Mouse (Mus musculus) myocyte (in vitro differentiated cells): ENCODE measurements around the gene Lekr1.

ENCODE experiments used
- MAX ChIP-seq: IDR thresholded peaks from one replicate; pipeline ENCODE4 v1.6.1; 2011; ENCODE audit warnings: low read depth, mild to moderate bottlenecking, control low read depth
- POLR2A ChIP-seq: IDR thresholded peaks from one replicate; pipeline ENCODE4 v1.6.1; 2011; ENCODE audit warnings: low read depth, mild to moderate bottlenecking, control low read depth, moderate library complexity; ENCODE audit not compliant: insufficient read length
- USF1 ChIP-seq: IDR thresholded peaks from one replicate; pipeline ENCODE4 v1.6.1; 2011; ENCODE audit warnings: low read depth, mild to moderate bottlenecking, control low read depth, moderate library complexity

DNA sequence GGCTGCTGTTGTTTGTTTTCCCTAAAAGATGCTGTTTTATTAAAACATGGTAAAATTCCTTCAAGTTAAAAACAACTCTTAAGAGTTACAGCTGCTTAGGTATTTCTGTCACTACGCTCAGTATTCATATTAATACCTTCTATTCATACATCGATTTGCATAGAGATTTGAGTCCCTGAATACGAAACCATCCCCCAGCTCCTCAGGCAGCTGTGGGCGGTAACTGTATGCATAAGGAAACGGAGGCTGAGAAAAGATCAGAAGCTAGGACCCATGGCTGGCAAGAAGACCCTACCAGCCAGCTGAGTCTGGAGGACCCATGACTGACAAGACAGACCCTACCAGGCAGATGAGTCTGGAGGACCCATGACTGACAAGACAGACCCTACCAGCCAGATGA lies 189.5 kb downstream of the Lekr1 start:
- TF ChIP-seq POLR2A (no peak), MAX (no peak), USF1 (no peak)
